Mouse (Mus musculus): Measurements from ENCODE around the gene Tsfm. TPM values are rescaled to one million over a fixed set of nuclear protein-coding genes. Genes with fewer than 3 reads are reported as not detected.

The Tsfm gene
- total RNA-seq (2023): 17.7 TPM

DNA sequence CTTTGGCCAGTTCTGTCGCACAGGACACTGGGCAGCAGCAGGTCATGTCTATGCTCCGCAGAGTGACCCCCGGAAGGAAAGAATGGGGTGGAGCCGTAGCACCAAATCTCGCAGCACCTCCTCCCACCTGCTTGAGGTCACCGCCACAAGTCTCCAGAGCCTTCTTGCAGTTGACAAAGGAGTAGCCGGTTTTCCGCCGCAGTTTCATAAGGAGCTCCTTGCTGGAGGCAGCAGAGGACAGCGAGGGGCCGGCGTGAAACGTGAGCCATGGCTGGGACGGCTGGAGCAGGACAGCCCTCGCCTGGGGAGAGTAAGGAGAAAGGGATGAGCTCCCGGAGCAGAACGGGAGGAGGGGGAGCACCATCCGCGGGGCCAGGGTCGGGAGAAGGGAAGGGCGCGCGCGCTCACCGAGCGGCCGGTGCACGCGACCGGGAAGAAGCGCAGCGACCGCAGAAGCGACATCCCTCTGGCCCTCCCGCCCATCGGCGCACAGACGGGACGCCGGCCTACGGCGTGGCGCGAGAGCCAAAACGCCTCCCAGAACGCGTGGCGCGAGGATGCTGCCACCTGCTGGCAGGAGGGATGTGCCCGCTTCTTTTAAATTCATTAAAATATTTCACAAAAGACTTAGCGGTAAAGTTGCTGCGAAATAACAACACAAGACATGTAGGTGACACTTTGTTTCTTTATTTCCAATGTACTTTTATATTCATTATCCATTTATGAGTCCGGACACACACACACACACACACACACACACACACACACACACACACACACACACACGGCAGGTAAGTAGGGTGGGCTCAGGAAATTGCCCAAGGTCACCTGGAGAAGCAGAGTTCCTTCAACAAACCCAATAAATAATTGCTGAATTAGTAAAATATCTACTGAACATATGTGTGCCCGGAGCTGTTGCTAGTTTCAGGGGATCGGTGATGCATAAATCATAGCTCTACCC, at the start of gene Tsfm:
Gene Tsfm, minus strand, starts transcription at position 505 of the 961 bp plus-strand sequence.

DNA sequence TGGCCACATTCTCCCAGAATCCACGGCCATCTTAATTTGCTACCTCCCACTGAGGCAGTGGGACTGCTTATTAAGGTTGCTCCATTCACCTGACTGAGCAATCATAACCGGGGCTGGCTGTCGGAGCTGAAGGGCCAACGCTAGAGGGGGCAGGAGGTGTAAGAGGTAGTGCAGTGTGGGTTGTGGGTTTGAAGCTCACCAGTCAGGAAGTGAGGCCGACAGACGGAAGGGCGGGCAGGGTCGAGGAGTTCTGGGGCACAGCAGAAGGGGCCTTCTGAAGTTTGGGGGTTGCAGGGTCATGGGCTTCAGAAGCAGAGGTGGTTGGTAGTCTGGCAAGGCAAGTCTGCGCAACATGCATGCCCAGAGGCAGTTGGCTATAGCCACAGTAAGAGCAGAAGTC, 44.4 kb upstream of the Tsfm start, which contains the start of gene Agap2:
Gene Agap2, plus strand, starts transcription at position 205 of the 400 bp plus-strand sequence.

DNA sequence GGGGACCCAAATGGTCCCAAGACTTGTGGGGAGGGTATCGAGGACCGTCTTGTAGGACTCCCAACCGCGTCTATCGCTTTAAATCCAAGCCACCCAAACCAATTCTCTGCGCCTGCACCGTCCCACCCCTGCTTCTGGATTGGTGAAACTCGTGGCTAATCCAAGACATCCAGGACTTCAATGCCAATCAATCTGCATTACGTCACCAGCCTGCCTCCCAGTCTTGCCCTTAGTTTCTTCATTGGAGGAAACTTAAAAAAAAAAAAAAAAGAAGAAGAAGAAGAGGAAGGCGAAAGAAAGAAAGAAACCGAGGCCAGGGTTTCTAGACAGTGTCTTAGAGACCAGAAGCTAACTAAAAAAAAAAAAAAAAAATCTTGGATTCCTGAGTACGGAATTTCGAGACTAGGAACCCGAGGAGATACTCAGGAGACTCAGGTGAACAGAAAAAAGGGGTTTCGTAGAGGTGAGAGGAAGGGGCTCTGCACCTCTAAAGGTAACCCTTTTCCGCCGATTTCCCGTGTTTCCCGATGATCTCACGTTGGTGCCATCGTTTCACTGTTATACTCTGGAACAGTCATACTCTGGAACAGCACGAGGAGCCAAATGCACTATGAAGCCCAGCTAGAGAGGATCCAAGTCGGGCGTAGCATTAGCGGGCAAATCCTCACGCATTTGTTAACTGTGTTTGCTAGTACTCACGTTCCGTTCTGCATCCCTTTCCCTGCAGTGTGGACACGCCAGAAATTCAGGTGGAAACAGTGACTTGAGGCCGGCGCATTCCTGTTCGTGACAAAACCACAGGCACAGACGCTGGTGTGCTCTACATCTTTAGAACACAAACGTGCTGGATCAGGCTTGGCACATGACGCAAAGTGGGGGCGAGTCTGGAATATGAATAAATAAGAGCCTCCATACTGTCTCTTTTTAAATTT, 39.8 kb upstream of the Tsfm start, which contains the start of gene Tspan31:
Gene Tspan31, minus strand, starts transcription at position 75 of the 932 bp plus-strand sequence.

DNA sequence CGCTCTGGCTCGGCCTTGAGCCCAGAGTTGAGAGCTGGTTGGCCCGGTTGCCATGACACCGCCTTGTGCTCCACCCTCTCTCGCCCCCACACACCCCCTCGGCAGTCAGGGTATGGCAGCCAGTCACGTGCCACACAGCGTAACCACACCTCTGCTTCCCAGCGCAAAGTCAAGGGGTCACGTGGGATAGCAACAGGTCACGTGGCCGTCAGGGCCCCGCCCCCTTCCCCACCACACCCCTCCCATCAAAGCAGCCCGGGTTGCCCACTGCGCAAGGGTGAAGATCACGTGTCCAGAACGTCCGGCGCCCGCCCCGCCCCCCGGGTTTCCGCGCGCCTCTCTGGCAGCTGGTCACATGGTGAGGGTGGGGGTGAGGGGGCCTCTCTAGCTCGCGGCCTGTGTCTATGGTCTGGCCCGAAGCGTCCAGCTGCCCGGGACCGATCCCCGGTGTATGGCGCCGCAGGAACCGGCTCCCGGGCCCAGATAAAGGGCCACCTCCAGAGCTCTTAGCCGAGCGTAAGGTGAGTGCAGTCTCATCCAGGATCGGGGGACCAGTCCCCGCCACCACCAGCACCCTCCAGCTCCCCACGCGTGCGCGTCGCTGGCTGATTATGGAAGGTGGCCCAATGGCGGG, 32.7 kb upstream of the Tsfm start, which contains the start of gene Cdk4:
Gene Cdk4, plus strand, starts transcription at position 296 of the 634 bp plus-strand sequence.

DNA sequence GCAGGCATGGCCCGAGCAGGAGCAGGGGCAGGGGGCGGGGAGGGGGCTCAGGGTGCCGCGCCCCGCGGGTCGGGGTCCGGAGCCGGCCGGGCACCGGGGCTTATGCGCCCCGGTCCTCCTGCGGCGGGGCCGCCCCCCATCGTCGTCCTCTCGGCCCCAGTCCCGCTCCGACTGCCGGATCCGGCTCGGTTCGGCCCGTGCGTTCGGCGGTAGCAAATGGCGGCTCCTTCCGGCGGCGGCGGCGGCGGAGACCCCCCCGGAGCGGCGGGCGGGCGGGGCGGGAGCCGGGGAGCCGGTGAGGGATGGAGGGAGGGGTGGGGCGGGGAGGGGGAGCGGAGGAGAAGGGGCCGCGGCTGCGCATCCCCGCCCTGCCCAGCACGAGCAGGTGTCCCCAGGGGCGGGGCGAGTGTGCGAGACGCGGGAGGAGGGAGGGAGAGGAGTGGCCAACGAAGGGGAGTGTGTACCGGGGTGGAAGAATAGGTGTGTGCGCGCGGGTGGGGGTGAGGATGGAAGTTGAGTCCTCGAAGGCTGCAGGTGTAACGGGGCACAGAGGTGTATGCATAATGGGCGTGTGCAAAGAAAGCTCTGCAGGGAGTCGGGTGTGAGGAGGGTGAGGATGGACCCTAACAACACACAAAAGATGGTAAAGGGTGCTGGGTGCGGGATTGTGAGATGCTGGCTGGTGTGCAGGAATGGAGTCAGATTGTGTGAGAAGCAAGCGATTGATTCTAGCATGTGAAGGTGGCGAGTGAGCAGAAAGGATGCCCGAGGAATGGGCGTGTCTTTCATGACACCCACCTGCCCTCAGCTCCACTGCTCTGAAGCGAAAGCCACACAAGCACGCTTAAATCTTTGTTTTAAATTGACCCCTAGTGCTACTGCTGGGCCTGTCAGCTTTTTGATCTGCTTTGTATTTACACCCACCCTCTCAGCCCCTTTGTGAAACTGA, 29.6 kb upstream of the Tsfm start, which contains the start of gene March9:
Gene March9, minus strand, starts transcription at position 217 of the 949 bp plus-strand sequence.

DNA sequence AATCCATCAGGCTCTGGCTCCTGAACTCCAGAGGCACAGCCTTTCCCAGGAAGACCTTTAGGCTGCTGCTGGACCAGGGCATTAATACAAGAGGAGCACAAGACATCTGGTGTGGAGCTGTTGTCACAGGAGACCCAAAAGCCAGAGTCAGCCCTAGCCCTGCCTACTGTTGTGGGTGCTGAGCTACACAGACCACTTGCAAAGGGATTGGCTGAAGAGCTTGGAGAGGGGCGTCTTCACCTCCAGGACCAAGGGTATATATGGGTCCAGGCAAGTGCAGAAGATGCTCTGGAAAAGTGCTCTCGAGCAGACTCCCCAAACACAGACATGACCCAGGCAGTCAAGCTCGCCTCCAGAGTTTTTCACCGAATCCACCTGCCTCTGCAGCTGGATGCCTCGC, 17.3 kb upstream of the Tsfm start, which contains the start of gene Cyp27b1:
Gene Cyp27b1, plus strand, starts transcription at position 297 of the 400 bp plus-strand sequence.

DNA sequence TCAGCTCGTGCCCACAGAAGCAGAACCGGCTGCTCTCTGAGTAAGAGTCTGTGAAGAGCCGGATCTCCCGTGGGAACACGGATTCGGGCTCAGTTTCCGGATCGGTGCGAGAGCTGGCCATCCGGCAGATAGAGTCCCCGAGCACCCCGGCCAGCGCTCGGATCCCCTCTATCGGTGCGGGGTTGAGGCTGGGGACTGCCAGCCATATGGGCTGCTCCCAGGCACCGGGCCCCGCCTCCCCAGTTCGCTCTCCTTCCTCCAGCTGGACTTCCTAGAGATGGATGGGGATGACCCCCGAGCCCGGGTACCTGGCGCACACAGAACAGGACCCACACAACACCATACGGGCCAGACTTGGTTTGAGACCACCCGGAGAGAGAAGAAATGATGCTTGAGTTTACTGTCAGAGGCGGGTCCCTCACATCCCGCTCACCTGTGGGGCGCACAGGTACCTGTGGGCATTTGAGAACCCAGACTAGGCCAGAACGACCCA, 10.7 kb upstream of the Tsfm start, which contains the start of the genes Mettl1 and Eef1akmt3:
Gene Mettl1, plus strand, starts transcription at position 141 of the 493 bp plus-strand sequence.
Gene Eef1akmt3, minus strand, starts transcription at position 240 of the 493 bp plus-strand sequence.

DNA sequence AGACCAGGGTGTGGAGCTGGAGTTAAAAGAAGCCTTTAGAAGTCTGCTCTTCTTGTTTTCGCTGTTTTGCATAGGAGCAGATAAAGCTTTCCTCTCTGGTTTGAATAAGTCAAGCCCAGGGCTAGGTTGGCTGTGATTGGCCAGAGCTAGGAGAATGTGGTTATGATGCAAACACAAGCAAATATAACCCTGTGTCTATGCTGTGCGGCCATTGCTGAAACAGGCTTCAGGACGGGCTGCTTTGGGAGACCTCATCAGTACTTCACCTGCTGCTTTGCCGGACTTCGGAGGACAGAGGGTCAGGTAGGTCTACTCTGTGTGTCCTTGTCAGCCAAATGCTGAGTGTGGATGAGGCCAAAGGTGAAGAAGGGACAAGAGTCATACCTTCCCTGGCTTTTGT, 30.1 kb downstream of the Tsfm start, which contains the start of gene Avil:
Gene Avil, plus strand, starts transcription at position 181 of the 400 bp plus-strand sequence.

DNA sequence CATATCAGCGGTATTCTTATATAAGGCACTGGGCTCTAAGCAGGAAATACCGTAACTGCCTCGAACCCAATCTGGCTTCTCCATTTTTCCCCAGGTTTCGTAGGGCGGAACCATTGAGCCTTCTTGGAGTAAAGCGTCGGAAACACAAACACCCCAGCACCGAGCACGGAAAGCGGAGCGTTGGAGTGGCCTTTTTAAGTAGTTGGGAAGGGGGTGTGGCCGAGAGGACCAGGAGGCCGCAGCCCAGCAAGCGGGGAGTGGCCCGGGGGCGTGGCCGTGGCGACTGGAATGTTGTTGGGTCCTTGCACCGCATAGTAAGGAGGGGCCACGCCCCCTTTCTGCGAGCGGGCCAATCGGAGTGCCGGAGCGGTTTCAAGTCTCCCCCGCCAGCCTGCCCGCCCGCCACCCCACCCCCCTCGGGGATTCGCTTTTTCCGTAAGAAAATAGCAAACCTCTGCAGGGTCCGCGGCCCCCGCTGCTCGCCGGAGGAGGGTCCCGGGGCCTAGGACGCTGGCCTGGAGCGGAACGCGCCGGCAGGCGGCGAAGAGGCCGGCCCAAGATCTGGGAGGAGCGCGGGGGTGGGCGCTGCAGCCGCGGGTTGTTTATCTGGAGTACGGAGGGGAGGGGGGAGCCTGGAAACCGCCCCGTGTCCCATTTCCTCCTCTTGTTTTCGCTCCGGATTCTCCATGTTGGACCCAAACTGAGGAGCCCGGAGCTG, 52.2 kb downstream of the Tsfm start, which contains the start of gene Ctdsp2:
Gene Ctdsp2, plus strand, starts transcription at position 441 of the 718 bp plus-strand sequence.

Other genes starting within 250 kb of the Tsfm start
- gene Atp23, start 129.5 kb downstream of the Tsfm start, total RNA-seq (2023): 4.5 TPM
- 63.3 TPM for gene Ctdsp2, start 52.1 kb downstream of the Tsfm start, total RNA-seq (2023)
- 1.3 TPM for gene Avil, start 30.1 kb downstream of the Tsfm start, total RNA-seq (2023)
- 31.4 TPM for gene Mettl1, start 10.6 kb upstream of the Tsfm start, total RNA-seq (2023)
- gene Eef1akmt3, start 10.7 kb upstream of the Tsfm start, total RNA-seq (2023): not detected
- gene Cyp27b1, start 17.4 kb upstream of the Tsfm start, total RNA-seq (2023): 1.4 TPM
- gene March9, start 29.3 kb upstream of the Tsfm start, total RNA-seq (2023): 4.0 TPM
- gene Cdk4, start 32.7 kb upstream of the Tsfm start, total RNA-seq (2023): 126 TPM
- 10.0 TPM for gene Tspan31, start 39.4 kb upstream of the Tsfm start, total RNA-seq (2023)
- gene Agap2, start 44.4 kb upstream of the Tsfm start, total RNA-seq (2023): 153 TPM
- gene Os9, start 90.3 kb upstream of the Tsfm start, total RNA-seq (2023): 86.9 TPM
- gene B4galnt1, start 134.4 kb upstream of the Tsfm start, total RNA-seq (2023): 838 TPM
- gene Slc26a10, start 149.8 kb upstream of the Tsfm start, total RNA-seq (2023): not detected
- 0.49 TPM for gene Arhgef25, start 159.2 kb upstream of the Tsfm start, total RNA-seq (2023)
- gene Dtx3, start 164.9 kb upstream of the Tsfm start, total RNA-seq (2023): 60.7 TPM
- gene Pip4k2c, start 180.7 kb upstream of the Tsfm start, total RNA-seq (2023): 35.9 TPM
- gene Kif5a, start 232.5 kb upstream of the Tsfm start, total RNA-seq (2023): not detected
- 99.5 TPM for gene Dctn2, start 235.5 kb upstream of the Tsfm start, total RNA-seq (2023)

Measured in CD8-positive naive resting alpha-beta T cell, adult 57 days (primary cell).